Mouse (Mus musculus) hindbrain, embryonic 11.5 days (tissue): ENCODE measurements at regions not wholly inside any gene's neighbourhood (a gene's known extent, or its start where the extent isn't known, plus 50 kb on each side); places are given as distances from the start of the nearest gene placed in this dataset.
A peak's percentile ranks its signal among the peaks of the same experiment; 100 is the strongest.

Experiments
- ATAC-seq: fragments of 200-750 bp; cut with Nextera tagmentation; 2 replicates; pipeline ENCODE4 v1.8.0; 2017; ENCODE audit warnings: mild to moderate bottlenecking, moderate TSS enrichment, moderate library complexity; ENCODE audit not compliant: low FRiP score
- DNase-seq: peaks from one replicate; pipeline ENCODE4 v3.0.0-alpha.2; 2015; ENCODE audit warnings: low spot score
- H3K27ac ChIP-seq: fragments of 300-500 bp; sonication (generic); 2 replicates; pipeline ENCODE4 v1.5.1; 2014; ENCODE audit warnings: mild to moderate bottlenecking, low read depth, low read length
- H3K27me3 ChIP-seq: fragments of 300-500 bp; sonication (generic); 2 replicates; pipeline ENCODE4 v1.6.1; 2014; ENCODE audit warnings: mild to moderate bottlenecking, low read length, moderate library complexity, mixed read lengths; ENCODE audit not compliant: control insufficient read depth, insufficient read depth
- H3K36me3 ChIP-seq: fragments of 300-500 bp; sonication (generic); 2 replicates; pipeline ENCODE4 v1.6.1; 2014; ENCODE audit warnings: mild to moderate bottlenecking, low read length, moderate library complexity, mixed read lengths; ENCODE audit not compliant: control insufficient read depth, insufficient read depth
- H3K4me1 ChIP-seq: fragments of 300-500 bp; sonication (generic); replicated peaks from 2 replicates; pipeline ENCODE4 v1.6.1; 2014; ENCODE audit warnings: low read length, mixed read lengths; ENCODE audit not compliant: control insufficient read depth, insufficient read depth
- H3K4me2 ChIP-seq: fragments of 300-500 bp; sonication (generic); replicated peaks from 2 replicates; pipeline ENCODE4 v1.6.1; 2014; ENCODE audit warnings: mild to moderate bottlenecking, low read depth, low read length
- H3K4me3 ChIP-seq: fragments of 300-500 bp; sonication (generic); 2 replicates; pipeline ENCODE4 v1.5.1; 2014; ENCODE audit warnings: low read depth, low read length
- H3K9ac ChIP-seq: fragments of 300-500 bp; sonication (generic); 2 replicates; pipeline ENCODE4 v1.6.1; 2014; ENCODE audit warnings: low read depth, low read length
- H3K9me3 ChIP-seq: fragments of 300-500 bp; sonication (generic); 2 replicates; pipeline ENCODE4 v1.6.1; 2016; ENCODE audit warnings: low read length; ENCODE audit not compliant: control insufficient read depth
- WGBS: fragments of 180-500 bp; shearing (Covaris S2); extraction: QIAGEN DNeasy Blood & Tissue Kit; methylation state at CpG from one replicate; pipeline ENCODE4 v1.1.7; 2014; 5-methylcytosine and 5-hydroxymethylcytosine counted together

GRCm38 (mm10) chr12:25208670-25209332 lies 111.9 kb upstream of the Id2 start:
- Histone ChIP-seq H3K27me3 (no peaks in the 10 kb centered on the region), H3K27ac (no peak overlapping the region), H3K9ac (no peak overlapping the region), H3K9me3 (no peaks in the 10 kb centered on the region), H3K36me3 (no peaks in the 10 kb centered on the region), H3K4me2 (no peak overlapping the region), H3K4me3 (no peak overlapping the region), H3K4me1 (0 out of 2 replicates have a peak, but pooled peaks cover 2% of the 10 kb centered on the region)
- WGBS: 33% methylated on average over 11 of the region's 11 CpGs
- ATAC-seq: 0 out of 2 replicates have a peak, but pooled peaks have one; percentile 33
- no peak for DNase-seq

GRCm38 (mm10) chr12:25203371-25204067 lies 106.6 kb upstream of the Id2 start:
- Histone ChIP-seq H3K27ac (no peak overlapping the region), H3K36me3 (no peaks in the 10 kb centered on the region), H3K9ac (no peak overlapping the region), H3K4me1 (no peaks in the 10 kb centered on the region), H3K4me2 (no peak overlapping the region), H3K9me3 (no peaks in the 10 kb centered on the region), H3K4me3 (no peak overlapping the region), H3K27me3 (no peaks in the 10 kb centered on the region)
- DNase-seq (no peak), ATAC-seq (no peak)
- WGBS: 93% methylated on average over 10 of the region's 10 CpGs

- ATAC-seq: no peak
- WGBS: 94% methylated on average over 4 of the region's 4 CpGs
- Histone ChIP-seq H3K27ac (no peak overlapping the region), H3K9ac (no peak overlapping the region), H3K4me2 (no peak overlapping the region), H3K27me3 (no peaks in the 10 kb centered on the region), H3K4me1 (no peaks in the 10 kb centered on the region), H3K9me3 (no peaks in the 10 kb centered on the region), H3K36me3 (no peaks in the 10 kb centered on the region), H3K4me3 (no peak overlapping the region)
- no peak for DNase-seq
These were observed 103.2 kb upstream of the Id2 start for GRCm38 (mm10) chr12:25200161-25200560.

GRCm38 (mm10) chr12:25197757-25198156 lies 100.8 kb upstream of the Id2 start:
- no peaks in the 10 kb centered on the region for H3K36me3 ChIP-seq
- H3K9ac ChIP-seq: no peak overlapping the region
- ATAC-seq (no peak), DNase-seq (no peak)
- no peak overlapping the region for H3K4me2 ChIP-seq
- WGBS: 36% methylated on average over 3 of the region's 4 CpGs
- no peaks in the 10 kb centered on the region for H3K9me3 ChIP-seq
- H3K4me1 ChIP-seq: no peaks in the 10 kb centered on the region
- H3K27ac ChIP-seq: no peak overlapping the region
- no peaks in the 10 kb centered on the region for H3K27me3 ChIP-seq
- H3K4me3 ChIP-seq: no peak overlapping the region

- ATAC-seq: no peak
- no peak overlapping the region for H3K4me2 ChIP-seq
These were observed 99.1 kb upstream of the Id2 start for GRCm38 (mm10) chr12:25196022-25196421.

GRCm38 (mm10) chr12:25192216-25192615 lies 95.3 kb upstream of the Id2 start:
- no peaks in the 10 kb centered on the region for H3K36me3 ChIP-seq
- H3K27ac ChIP-seq: no peak overlapping the region
- no peak for DNase-seq
- no peak overlapping the region for H3K9ac ChIP-seq
- no peak overlapping the region for H3K4me3 ChIP-seq
- H3K27me3 ChIP-seq: no peaks in the 10 kb centered on the region
- H3K9me3 ChIP-seq: no peaks in the 10 kb centered on the region
- no peak for ATAC-seq
- no peaks in the 10 kb centered on the region for H3K4me1 ChIP-seq
- H3K4me2 ChIP-seq: no peak overlapping the region
- WGBS: 92% methylated on average over 6 of the region's 6 CpGs

More at GRCm38 (mm10) chr12:25196022-25196421, 99.1 kb upstream of the Id2 start:
- Histone ChIP-seq H3K9me3 (no peaks in the 10 kb centered on the region), H3K27ac (no peak overlapping the region), H3K27me3 (no peaks in the 10 kb centered on the region), H3K9ac (no peak overlapping the region), H3K36me3 (no peaks in the 10 kb centered on the region), H3K4me1 (no peaks in the 10 kb centered on the region), H3K4me3 (no peak overlapping the region)
- no peak for DNase-seq
- WGBS: 90% methylated on average over 4 of the region's 4 CpGs

- Histone ChIP-seq H3K9me3 (no peaks in the 10 kb centered on the region), H3K27ac (no peak overlapping the region), H3K9ac (no peak overlapping the region), H3K27me3 (no peaks in the 10 kb centered on the region), H3K4me2 (no peak overlapping the region), H3K4me3 (no peak overlapping the region), H3K36me3 (no peaks in the 10 kb centered on the region), H3K4me1 (no peaks in the 10 kb centered on the region)
- ATAC-seq (no peak), DNase-seq (no peak)
- 65% methylated on average over 6 of the region's 6 CpGs for WGBS
These were observed 93.4 kb upstream of the Id2 start for GRCm38 (mm10) chr12:25190360-25190759.

GRCm38 (mm10) chr12:25189174-25189761 lies 92.3 kb upstream of the Id2 start:
- DNase-seq (no peak), ATAC-seq (no peak)
- Histone ChIP-seq H3K9ac (no peak overlapping the region), H3K4me1 (no peaks in the 10 kb centered on the region), H3K4me2 (no peak overlapping the region), H3K9me3 (no peaks in the 10 kb centered on the region), H3K36me3 (no peaks in the 10 kb centered on the region), H3K27me3 (no peaks in the 10 kb centered on the region), H3K4me3 (no peak overlapping the region), H3K27ac (no peak overlapping the region)
- 70% methylated on average over 16 of the region's 16 CpGs for WGBS

- H3K27ac ChIP-seq: no peak overlapping the region
- DNase-seq (no peak), ATAC-seq (no peak)
- no peak overlapping the region for H3K4me3 ChIP-seq
- H3K4me1 ChIP-seq: no peaks in the 10 kb centered on the region
- no peak overlapping the region for H3K9ac ChIP-seq
- no peaks in the 10 kb centered on the region for H3K9me3 ChIP-seq
- no peaks in the 10 kb centered on the region for H3K36me3 ChIP-seq
- 74% methylated on average over 3 of the region's 3 CpGs for WGBS
- no peaks in the 10 kb centered on the region for H3K27me3 ChIP-seq
- H3K4me2 ChIP-seq: no peak overlapping the region
These were observed 91.6 kb upstream of the Id2 start for GRCm38 (mm10) chr12:25188556-25188955.
